In genomic region chr12:98716142-98716541, GRCm38 (mm10) we compare ENCODE assay signal across 19 mouse cellular contexts.
"Had no signal": no experiment of that assay in that cellular context is flagged by ENCODE, and none has a peak within 500 bp of the region (broad histone marks: within the 10 kb centered on the region; RNA-seq: fewer than 3 reads in every experiment).

No protein-coding gene starts in this region.

- H3K9ac ChIP-seq: liver, embryonic 14.5 days; lung, embryonic 14.5 days; midbrain, embryonic 12.5 days; midbrain, embryonic 15.5 days; neural tube, embryonic 12.5 days; neural tube, embryonic 15.5 days had no signal

- H3K36me3 ChIP-seq: midbrain, embryonic 12.5 days; midbrain, embryonic 15.5 days; neural tube, embryonic 12.5 days; neural tube, embryonic 15.5 days had no signal

- H3K9me3 ChIP-seq: midbrain, embryonic 12.5 days; midbrain, embryonic 15.5 days; neural tube, embryonic 12.5 days; neural tube, embryonic 15.5 days had no signal

- H3K27me3 ChIP-seq: midbrain, embryonic 12.5 days; midbrain, embryonic 15.5 days; neural tube, embryonic 12.5 days; neural tube, embryonic 15.5 days had no signal

- H3K4me3 ChIP-seq: layer of hippocampus, adult 2 months; left cerebral cortex, adult 2 months; midbrain, embryonic 12.5 days; midbrain, embryonic 15.5 days; neural tube, embryonic 12.5 days; neural tube, embryonic 15.5 days had no signal

- DNase-seq: layer of hippocampus, postnatal 36 days; lung, embryonic 14.5 days; retina, postnatal 1 day; right cerebral cortex, postnatal 25 days; thymus, adult 18-20 months; thymus, postnatal 36 days had no signal

- H3K4me1 ChIP-seq: midbrain, embryonic 15.5 days had no signal

- ATAC-seq: hindbrain, postnatal 0 days; inflammation-experienced regulatory T-cells, adult 6 months; intestine, embryonic 16.5 days; lung, postnatal 0 days; midbrain, embryonic 15.5 days had no signal

- H3K27ac ChIP-seq: hindbrain, postnatal 0 days; kidney, postnatal 0 days; layer of hippocampus, adult 2 months; left cerebral cortex, adult 2 months; liver, embryonic 14.5 days; macrophage; midbrain, embryonic 12.5 days; midbrain, embryonic 15.5 days; neural tube, embryonic 12.5 days; neural tube, embryonic 15.5 days had no signal

- H3K4me2 ChIP-seq: lung, embryonic 14.5 days; midbrain, embryonic 12.5 days; midbrain, embryonic 15.5 days; neural tube, embryonic 12.5 days; neural tube, embryonic 15.5 days had no signal
